Mouse (Mus musculus) cortical plate, adult 2 months (tissue): ENCODE results near the gene Cutal.

Experiments
- CTCF ChIP-seq: fragments of 200-500 bp; IDR thresholded peaks from 2 replicates; pipeline ENCODE4 v1.5.1; 2011; ENCODE audit warnings: mild to moderate bottlenecking, control low read depth, low read length; ENCODE audit not compliant: insufficient read depth; ENCODE audit errors: extremely low read depth
- POLR2A ChIP-seq: fragments of 200-500 bp; IDR thresholded peaks from 2 replicates; pipeline ENCODE4 v1.6.1; 2011; ENCODE audit warnings: mild to moderate bottlenecking, low read length, control low read depth; ENCODE audit not compliant: insufficient read depth; ENCODE audit errors: extremely low read depth

DNA sequence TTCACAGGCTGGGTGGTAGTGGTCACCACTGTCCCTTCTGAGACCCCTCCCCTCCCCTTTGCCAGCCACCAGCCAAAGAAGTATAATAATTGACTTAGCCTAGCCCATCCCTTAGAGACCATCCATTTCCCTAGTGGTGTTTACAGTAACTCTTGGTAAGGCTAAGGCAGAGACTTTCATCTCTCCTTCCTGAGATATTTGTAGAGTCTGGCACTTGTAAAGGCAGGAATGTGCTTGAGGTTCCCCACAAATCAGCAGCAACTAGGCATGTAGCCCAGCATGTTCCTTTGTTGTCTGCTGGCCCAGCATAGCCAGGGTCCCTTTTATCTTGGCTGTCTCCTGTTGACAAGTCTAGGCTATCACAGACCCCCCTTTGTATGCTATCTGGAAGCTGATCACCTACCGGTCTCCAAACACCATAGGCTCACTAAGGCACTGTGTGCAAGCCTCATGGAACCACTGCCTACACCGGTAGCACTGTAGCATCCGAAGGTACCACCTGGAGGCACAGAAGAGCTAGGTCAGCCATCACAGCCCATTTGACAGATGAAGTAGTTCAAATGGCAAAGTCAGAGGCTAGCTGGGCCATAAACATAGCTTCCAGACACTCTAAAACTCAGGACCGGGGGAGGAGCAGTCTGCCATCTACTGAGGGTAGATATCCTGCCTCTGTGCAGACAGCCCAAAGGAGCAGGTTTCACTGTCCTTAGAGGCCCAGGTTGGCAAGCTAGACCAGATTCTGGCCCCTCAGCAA lies 29.6 kb downstream of the Cutal start:
- no peak for TF ChIP-seq POLR2A
- no peak for TF ChIP-seq CTCF
